Mouse (Mus musculus): Measurements from ENCODE around the gene Lmtk2. TPM values are rescaled to one million over a fixed set of nuclear protein-coding genes. Genes with fewer than 3 reads are reported as not detected.

Gene Lmtk2
- total and polyA plus RNA-seq, 2 experiments, result 4.0 to 4.7 TPM

DNA sequence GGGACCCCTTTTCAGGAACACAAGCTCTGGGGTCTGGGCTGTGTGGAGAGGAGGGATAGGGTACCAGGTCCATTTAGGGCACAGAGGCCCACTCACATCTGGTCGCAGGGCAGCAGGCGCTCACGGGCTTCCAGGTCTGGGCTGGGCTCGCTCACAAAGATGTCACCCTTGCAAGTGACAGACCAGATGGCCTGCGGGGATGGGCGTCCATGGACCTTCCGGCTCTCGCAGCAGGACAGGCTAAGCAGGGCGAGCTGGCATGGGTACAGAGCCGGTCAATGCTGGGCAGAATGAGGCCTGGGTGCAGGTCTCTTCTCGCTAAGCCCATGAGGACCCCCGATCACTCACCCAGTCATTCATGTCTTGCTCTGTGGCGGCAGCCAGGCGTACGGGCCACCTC lies 105.8 kb downstream of the Lmtk2 start:
- peaks cover 18% of the 10 kb centered on the region; the same call in 1 of the 2 replicates for H3K36me3 ChIP-seq (ENCODE audit: control insufficient read depth, insufficient read depth, low read length)
- WGBS, result 99% methylated on average over 15 of the region's 15 CpGs
- DNase-seq (ENCODE audit: extremely low read depth, low read depth, low spot score), result no peak
- H3K4me1 ChIP-seq (ENCODE audit: control insufficient read depth, insufficient read depth, low read length), result no peaks in the 10 kb centered on the region
- H3K27ac ChIP-seq (replicated peaks; ENCODE audit: insufficient read depth, low read depth, low read length), result no peak overlapping the region
- TF ChIP-seq POLR2A (IDR thresholded peaks at IDR 0.05; ENCODE audit: extremely low read depth, insufficient read depth, low read length), result no peak
- no peak for TF ChIP-seq CTCF (IDR thresholded peaks at IDR 0.05; ENCODE audit: low read depth, low read length)
- H3K4me3 ChIP-seq (ENCODE audit: insufficient read depth, low read depth, low read length), result no peak overlapping the region
- H3K27me3 ChIP-seq (ENCODE audit: control insufficient read depth, insufficient read depth, low read length), result no peaks in the 10 kb centered on the region
- no peak overlapping the region for H3K9ac ChIP-seq (ENCODE audit: low read depth, low read length)
- no peaks in the 10 kb centered on the region for H3K79me2 ChIP-seq (ENCODE audit: control insufficient read depth, insufficient read depth, low read length)

DNA sequence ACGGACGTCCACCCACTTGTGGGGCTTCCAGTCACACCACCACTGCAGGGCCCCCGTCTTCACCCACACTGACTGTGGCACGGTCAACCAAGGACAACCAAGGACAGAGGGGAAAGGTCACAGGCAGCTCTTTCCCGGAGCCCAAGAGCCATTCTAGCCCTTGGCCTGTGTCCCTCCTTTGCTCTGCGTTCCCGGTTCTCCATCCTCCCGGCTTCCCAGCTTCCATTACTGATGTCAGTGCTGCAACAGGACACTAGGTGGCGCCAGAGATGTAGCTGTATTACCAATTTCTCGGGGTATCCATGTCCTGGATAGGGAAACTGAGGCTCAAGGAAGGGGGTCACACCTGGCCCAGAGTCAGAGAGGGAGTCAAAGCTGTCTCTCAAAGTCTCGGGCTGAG lies 107.2 kb downstream of the Lmtk2 start:
- DNase-seq (ENCODE audit: extremely low read depth, low read depth, low spot score), result no peak
- H3K36me3 ChIP-seq (ENCODE audit: control insufficient read depth, insufficient read depth, low read length), result peaks cover 16% of the 10 kb centered on the region; the same call in 1 of the 2 replicates
- no peaks in the 10 kb centered on the region for H3K79me2 ChIP-seq (ENCODE audit: control insufficient read depth, insufficient read depth, low read length)
- TF ChIP-seq CTCF (IDR thresholded peaks at IDR 0.05; ENCODE audit: low read depth, low read length) (peak; percentile 73), POLR2A (IDR thresholded peaks at IDR 0.05; ENCODE audit: extremely low read depth, insufficient read depth, low read length) (no peak)
- no peaks in the 10 kb centered on the region for H3K27me3 ChIP-seq (ENCODE audit: control insufficient read depth, insufficient read depth, low read length)
- H3K27ac ChIP-seq (replicated peaks; ENCODE audit: insufficient read depth, low read depth, low read length), result no peak overlapping the region
- H3K9ac ChIP-seq (ENCODE audit: low read depth, low read length), result no peak overlapping the region
- 39% methylated on average over 11 of the region's 11 CpGs for WGBS
- no peaks in the 10 kb centered on the region for H3K4me1 ChIP-seq (ENCODE audit: control insufficient read depth, insufficient read depth, low read length)
- H3K4me3 ChIP-seq (ENCODE audit: insufficient read depth, low read depth, low read length), result no peak overlapping the region

DNA sequence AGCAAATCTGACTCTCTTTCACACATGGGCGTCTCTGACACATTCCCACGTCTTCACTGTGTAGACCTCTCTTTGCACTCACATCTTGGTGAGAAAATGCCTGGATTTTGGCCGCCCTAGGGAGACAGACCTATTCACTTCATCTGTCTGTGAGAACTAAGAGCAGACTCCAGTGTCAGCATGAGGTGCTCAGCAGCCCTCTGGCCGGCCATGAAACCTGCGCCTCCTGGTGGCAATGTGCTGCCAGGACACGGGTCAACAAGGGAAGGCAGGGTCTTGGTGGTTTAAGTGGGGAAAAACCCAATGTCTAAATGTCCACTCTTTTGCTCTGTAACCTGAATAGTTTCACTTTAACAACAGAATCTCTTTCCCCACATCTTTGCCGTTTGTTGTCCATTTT lies 114.2 kb downstream of the Lmtk2 start:
- DNase-seq (ENCODE audit: extremely low read depth, low read depth, low spot score), result no peak
- TF ChIP-seq POLR2A (IDR thresholded peaks at IDR 0.05; ENCODE audit: extremely low read depth, insufficient read depth, low read length), result no peak
- TF ChIP-seq CTCF (IDR thresholded peaks at IDR 0.05; ENCODE audit: low read depth, low read length), result peak; percentile 88
- H3K4me1 ChIP-seq (ENCODE audit: control insufficient read depth, insufficient read depth, low read length), result no peaks in the 10 kb centered on the region
- H3K79me2 ChIP-seq (ENCODE audit: control insufficient read depth, insufficient read depth, low read length), result no peaks in the 10 kb centered on the region
- H3K4me3 ChIP-seq (ENCODE audit: insufficient read depth, low read depth, low read length), result no peak overlapping the region
- WGBS, result 56% methylated on average over 7 of the region's 7 CpGs
- no peak overlapping the region for H3K9ac ChIP-seq (ENCODE audit: low read depth, low read length)
- peaks cover 13% of the 10 kb centered on the region; the same call in 1 of the 2 replicates for H3K36me3 ChIP-seq (ENCODE audit: control insufficient read depth, insufficient read depth, low read length)
- no peak overlapping the region for H3K27ac ChIP-seq (replicated peaks; ENCODE audit: insufficient read depth, low read depth, low read length)
- H3K27me3 ChIP-seq (ENCODE audit: control insufficient read depth, insufficient read depth, low read length), result no peaks in the 10 kb centered on the region

DNA sequence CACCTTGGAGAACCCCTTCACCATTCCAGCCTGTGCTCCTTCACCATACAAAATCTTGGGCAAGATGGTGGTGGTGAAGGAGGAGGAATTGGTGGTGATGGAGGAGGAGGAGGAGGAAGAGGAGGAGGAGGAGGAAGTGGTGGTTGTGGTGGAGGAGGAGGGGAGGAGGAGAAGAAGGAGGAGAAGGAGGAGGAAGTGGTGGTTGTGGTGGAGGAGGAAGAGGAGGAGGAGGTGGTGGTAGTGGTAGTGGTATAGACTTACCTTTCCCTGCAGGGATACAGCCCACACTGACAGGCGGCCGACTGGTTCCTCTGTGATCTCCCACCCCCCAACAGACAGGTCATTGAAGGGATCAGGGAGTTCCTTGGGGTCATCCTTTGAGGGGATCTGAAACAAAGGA lies 115.8 kb downstream of the Lmtk2 start:
- Histone ChIP-seq H3K4me1 (ENCODE audit: control insufficient read depth, insufficient read depth, low read length) (peaks cover 2% of the 10 kb centered on the region), H3K79me2 (ENCODE audit: control insufficient read depth, insufficient read depth, low read length) (no peaks in the 10 kb centered on the region), H3K27me3 (ENCODE audit: control insufficient read depth, insufficient read depth, low read length) (no peaks in the 10 kb centered on the region), H3K27ac (replicated peaks; ENCODE audit: insufficient read depth, low read depth, low read length) (no peak overlapping the region), H3K4me3 (ENCODE audit: insufficient read depth, low read depth, low read length) (no peak overlapping the region), H3K36me3 (ENCODE audit: control insufficient read depth, insufficient read depth, low read length) (peaks cover 5% of the 10 kb centered on the region; the same call in 1 of the 2 replicates), H3K9ac (ENCODE audit: low read depth, low read length) (no peak overlapping the region)
- no peak for DNase-seq (ENCODE audit: extremely low read depth, low read depth, low spot score)
- 75% methylated on average over 2 of the region's 2 CpGs for WGBS
- no peak for TF ChIP-seq POLR2A (IDR thresholded peaks at IDR 0.05; ENCODE audit: extremely low read depth, insufficient read depth, low read length)
- no peak for TF ChIP-seq CTCF (IDR thresholded peaks at IDR 0.05; ENCODE audit: low read depth, low read length)

DNA sequence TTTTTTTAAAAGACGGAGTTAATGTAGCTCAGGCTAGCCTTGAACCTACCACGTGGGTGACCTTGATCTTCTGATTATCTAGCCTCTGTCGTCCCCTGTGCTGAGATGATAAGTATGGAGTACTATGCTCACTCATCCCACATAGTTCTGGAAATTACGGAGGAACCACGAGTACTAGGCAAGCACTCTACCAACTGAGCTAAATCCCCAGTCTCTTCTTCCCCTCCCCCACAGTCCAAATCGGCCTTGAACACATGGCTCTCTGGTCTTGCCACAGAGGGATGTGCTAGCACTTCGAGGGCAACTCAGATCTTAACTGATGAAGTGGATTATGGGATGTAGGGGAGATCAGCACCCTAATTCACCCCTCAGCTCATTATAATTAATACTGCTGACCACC lies 117.8 kb downstream of the Lmtk2 start:
- H3K79me2 ChIP-seq (ENCODE audit: control insufficient read depth, insufficient read depth, low read length), result no peaks in the 10 kb centered on the region
- no peaks in the 10 kb centered on the region for H3K27me3 ChIP-seq (ENCODE audit: control insufficient read depth, insufficient read depth, low read length)
- no peak overlapping the region for H3K27ac ChIP-seq (replicated peaks; ENCODE audit: insufficient read depth, low read depth, low read length)
- no peak for TF ChIP-seq CTCF (IDR thresholded peaks at IDR 0.05; ENCODE audit: low read depth, low read length)
- TF ChIP-seq POLR2A (IDR thresholded peaks at IDR 0.05; ENCODE audit: extremely low read depth, insufficient read depth, low read length), result no peak
- DNase-seq (ENCODE audit: extremely low read depth, low read depth, low spot score), result no peak
- no peak overlapping the region for H3K9ac ChIP-seq (ENCODE audit: low read depth, low read length)
- H3K36me3 ChIP-seq (ENCODE audit: control insufficient read depth, insufficient read depth, low read length), result peaks cover 4% of the 10 kb centered on the region; the same call in 1 of the 2 replicates
- peaks cover 2% of the 10 kb centered on the region for H3K4me1 ChIP-seq (ENCODE audit: control insufficient read depth, insufficient read depth, low read length)
- H3K4me3 ChIP-seq (ENCODE audit: insufficient read depth, low read depth, low read length), result no peak overlapping the region
- WGBS, result 87% methylated on average over 7 of the region's 7 CpGs

DNA sequence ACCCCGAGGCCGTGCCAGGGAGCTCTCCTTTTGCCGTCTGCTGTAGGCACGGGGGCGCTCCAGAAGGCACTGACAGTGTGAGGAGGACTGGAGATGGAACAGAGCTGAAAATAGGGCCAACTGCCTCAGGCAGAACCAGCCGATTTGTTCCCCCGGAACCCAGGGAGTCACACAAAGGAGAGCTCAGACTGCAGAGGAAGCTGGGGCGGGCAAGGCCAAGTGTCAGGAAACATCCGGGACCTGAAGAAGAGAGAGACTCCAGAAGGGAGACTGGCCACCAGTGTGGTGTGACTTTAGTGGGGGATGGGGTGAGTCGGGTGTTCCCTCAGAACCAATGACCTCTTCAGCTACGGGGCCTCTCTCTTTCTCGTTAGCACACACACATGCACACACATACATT lies 119.1 kb downstream of the Lmtk2 start:
- Histone ChIP-seq H3K27ac (replicated peaks; ENCODE audit: insufficient read depth, low read depth, low read length) (peak overlapping the region; percentile 37), H3K36me3 (ENCODE audit: control insufficient read depth, insufficient read depth, low read length) (no peaks in the 10 kb centered on the region)
- 73% methylated on average over 12 of the region's 12 CpGs for WGBS

More for the DNA sequence above, 119.1 kb downstream of the Lmtk2 start:
- Histone ChIP-seq H3K27me3 (ENCODE audit: control insufficient read depth, insufficient read depth, low read length) (no peaks in the 10 kb centered on the region), H3K4me1 (ENCODE audit: control insufficient read depth, insufficient read depth, low read length) (peaks cover 2% of the 10 kb centered on the region), H3K4me3 (ENCODE audit: insufficient read depth, low read depth, low read length) (no peak overlapping the region), H3K79me2 (ENCODE audit: control insufficient read depth, insufficient read depth, low read length) (no peaks in the 10 kb centered on the region), H3K9ac (ENCODE audit: low read depth, low read length) (no peak overlapping the region)
- no peak for DNase-seq (ENCODE audit: extremely low read depth, low read depth, low spot score)
- no peak for TF ChIP-seq POLR2A (IDR thresholded peaks at IDR 0.05; ENCODE audit: extremely low read depth, insufficient read depth, low read length)
- no peak for TF ChIP-seq CTCF (IDR thresholded peaks at IDR 0.05; ENCODE audit: low read depth, low read length)
